Mouse (Mus musculus) kidney, embryonic 16.5 days (tissue): ENCODE data around the gene Slc43a1. TPM values are rescaled to one million over a fixed set of nuclear protein-coding genes. Genes with fewer than 3 reads are reported as not detected.
A peak's percentile ranks its signal among the peaks of the same experiment; 100 is the strongest.

Source experiments
- ATAC-seq: fragments of 200-750 bp; cut with Nextera tagmentation; 2 replicates; pipeline ENCODE4 v1.8.0; 2017; ENCODE audit warnings: moderate TSS enrichment; ENCODE audit not compliant: low FRiP score, low TSS enrichment
- H3K27ac ChIP-seq: fragments of 300-500 bp; sonication (generic); 2 replicates; pipeline ENCODE4 v1.5.1; 2014; ENCODE audit warnings: low read length
- H3K27me3 ChIP-seq: fragments of 300-500 bp; sonication (generic); 2 replicates; pipeline ENCODE4 v1.6.1; 2014; ENCODE audit warnings: low read length, control low read depth, mixed read lengths; ENCODE audit not compliant: insufficient read depth
- H3K36me3 ChIP-seq: fragments of 300-500 bp; sonication (generic); 2 replicates; pipeline ENCODE4 v1.6.1; 2014; ENCODE audit warnings: low read length, control low read depth, mixed read lengths; ENCODE audit not compliant: insufficient read depth
- H3K4me1 ChIP-seq: fragments of 300-500 bp; sonication (generic); 2 replicates; pipeline ENCODE4 v1.6.1; 2014; ENCODE audit warnings: low read length, control low read depth, mixed read lengths; ENCODE audit not compliant: insufficient read depth
- H3K4me2 ChIP-seq: fragments of 300-500 bp; sonication (generic); replicated peaks from 2 replicates; pipeline ENCODE4 v1.6.1; 2014; ENCODE audit warnings: low read depth, low read length
- H3K4me3 ChIP-seq: fragments of 300-500 bp; sonication (generic); 2 replicates; pipeline ENCODE4 v1.5.1; 2014; ENCODE audit warnings: mild to moderate bottlenecking, low read length
- H3K9ac ChIP-seq: fragments of 300-500 bp; sonication (generic); replicated peaks from 2 replicates; pipeline ENCODE4 v1.6.1; 2014; ENCODE audit warnings: low read length
- H3K9me3 ChIP-seq: fragments of 300-500 bp; sonication (generic); 2 replicates; pipeline ENCODE4 v1.6.1; 2016; ENCODE audit warnings: low read length, control low read depth
- WGBS: fragments of 180-500 bp; shearing (Covaris S2); extraction: QIAGEN DNeasy Blood & Tissue Kit; methylation state at CpG from one replicate; pipeline ENCODE4 v1.1.7; 2014; 5-methylcytosine and 5-hydroxymethylcytosine counted together
- polyA plus RNA-seq: library from polyadenylated mRNA; unstranded; fragments of >200 nt; fragmentation: Nextera tagmentation; extraction: Ambion mirVana; gene quantifications from 2 replicates; pipeline ENCODE4 v1.2.1, GENCODE M21; 2015

Slc43a1 gene
- polyA plus RNA-seq, 1 experiment from 2014 or later, result 15.6 TPM

DNA sequence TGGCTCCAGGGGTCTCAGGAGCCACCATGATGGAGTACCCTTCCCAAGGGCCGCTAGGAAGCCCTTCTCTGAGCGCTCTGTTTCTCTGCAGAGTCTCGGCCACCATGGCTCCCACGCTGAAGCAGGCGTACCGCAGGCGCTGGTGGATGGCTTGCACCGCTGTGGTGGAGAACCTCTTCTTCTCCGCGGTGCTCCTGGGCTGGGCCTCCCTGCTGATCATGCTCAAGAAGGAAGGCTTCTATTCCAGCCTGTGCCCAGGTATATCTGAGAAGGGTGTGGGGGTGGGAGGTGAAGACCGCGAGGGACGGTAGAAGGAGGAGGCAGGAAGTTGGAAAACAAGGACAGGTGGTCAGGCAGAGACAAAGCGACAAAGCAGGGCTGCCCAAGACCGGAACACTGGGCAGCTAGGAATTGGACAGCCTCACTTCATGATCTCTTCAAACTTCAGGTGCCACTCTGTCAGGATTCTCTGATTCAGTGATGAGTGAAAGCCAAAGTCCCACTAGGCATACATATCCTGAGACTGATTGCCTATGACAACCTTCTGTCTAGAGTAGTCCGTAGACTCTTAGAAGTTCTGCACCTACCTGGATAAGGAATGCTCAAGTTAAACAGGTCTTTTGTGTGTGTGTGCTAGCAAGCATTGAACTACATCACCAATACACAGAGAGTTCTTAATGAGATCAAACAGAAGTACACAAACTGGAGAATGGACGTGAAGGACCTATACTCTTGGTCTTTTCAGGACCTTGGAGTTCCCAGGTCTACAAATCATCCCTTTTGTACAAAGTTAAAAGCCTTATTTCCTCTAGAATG, 2.3 kb downstream of the Slc43a1 start:
- Histone ChIP-seq H3K4me2 (peak overlapping the region; percentile 84), H3K4me1 (peaks cover 26% of the 10 kb centered on the region), H3K9me3 (no peaks in the 10 kb centered on the region), H3K36me3 (no peaks in the 10 kb centered on the region), H3K9ac (peak overlapping the region; percentile 79), H3K27ac (peak overlapping the region; percentile 90), H3K27me3 (peaks cover 11% of the 10 kb centered on the region; the same call in 1 of the 2 replicates), H3K4me3 (peak overlapping the region; percentile 67)
- WGBS, result 6% methylated on average over 17 of the region's 17 CpGs
- ATAC-seq, result peak; percentile 10

DNA sequence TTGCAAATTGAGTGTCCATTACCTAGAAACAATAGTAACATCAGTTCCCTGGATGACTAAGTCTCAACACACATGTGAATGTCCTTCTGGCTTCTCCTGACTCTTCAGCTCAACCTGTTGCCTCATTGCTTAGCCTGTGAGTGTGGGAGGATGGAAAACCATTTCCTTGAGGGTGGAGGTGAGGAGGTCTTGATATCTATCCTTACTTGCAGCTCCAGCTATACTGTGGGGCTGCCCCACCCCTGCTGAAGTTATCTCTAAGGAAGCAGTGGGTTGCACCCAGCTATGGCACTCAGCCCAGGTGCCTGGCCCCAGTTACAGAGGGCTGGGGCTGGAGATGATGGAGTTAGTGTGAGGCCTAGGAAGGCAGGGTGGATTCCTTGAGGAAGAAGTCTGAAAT, 3.3 kb downstream of the Slc43a1 start:
- peak overlapping the region; percentile 67; the same call in 1 of the 2 replicates for H3K4me3 ChIP-seq
- peaks cover 26% of the 10 kb centered on the region for H3K4me1 ChIP-seq
- H3K27ac ChIP-seq, result no peak overlapping the region
- no peaks in the 10 kb centered on the region for H3K9me3 ChIP-seq
- ATAC-seq, result no peak
- 0 out of 2 replicates have a peak overlapping the region, but pooled peaks have one; percentile 79 for H3K9ac ChIP-seq
- peaks cover 11% of the 10 kb centered on the region; the same call in 1 of the 2 replicates for H3K27me3 ChIP-seq
- H3K4me2 ChIP-seq, result peak overlapping the region; percentile 84
- no peaks in the 10 kb centered on the region for H3K36me3 ChIP-seq

DNA sequence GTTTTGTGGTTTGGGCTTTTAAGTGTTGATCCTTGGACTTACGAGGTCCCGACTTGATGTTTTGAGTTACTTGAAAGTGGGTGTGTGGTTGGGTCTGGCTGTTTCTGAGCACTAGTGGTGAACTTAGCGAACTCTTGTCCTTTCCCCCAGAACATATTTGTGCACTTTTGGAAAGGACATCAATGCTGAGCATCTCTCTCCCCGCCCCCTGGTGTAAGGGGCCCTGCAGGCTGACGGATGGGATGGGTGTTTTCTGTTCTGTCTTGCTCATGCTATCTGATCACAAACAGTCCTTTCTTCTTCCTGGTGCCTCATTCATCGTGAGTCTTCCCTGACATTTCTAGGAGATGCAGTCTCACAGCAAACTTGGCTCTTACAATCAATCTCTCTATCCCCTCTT, 5.0 kb downstream of the Slc43a1 start:
- Histone ChIP-seq H3K4me2 (no peak overlapping the region), H3K27me3 (0 out of 2 replicates have a peak, but pooled peaks cover 1% of the 10 kb centered on the region), H3K9me3 (no peaks in the 10 kb centered on the region), H3K36me3 (no peaks in the 10 kb centered on the region), H3K4me3 (no peak overlapping the region), H3K9ac (no peak overlapping the region), H3K27ac (no peak overlapping the region), H3K4me1 (peaks cover 22% of the 10 kb centered on the region)
- WGBS, result 88% methylated on average over 6 of the region's 6 CpGs
- ATAC-seq, result no peak

DNA sequence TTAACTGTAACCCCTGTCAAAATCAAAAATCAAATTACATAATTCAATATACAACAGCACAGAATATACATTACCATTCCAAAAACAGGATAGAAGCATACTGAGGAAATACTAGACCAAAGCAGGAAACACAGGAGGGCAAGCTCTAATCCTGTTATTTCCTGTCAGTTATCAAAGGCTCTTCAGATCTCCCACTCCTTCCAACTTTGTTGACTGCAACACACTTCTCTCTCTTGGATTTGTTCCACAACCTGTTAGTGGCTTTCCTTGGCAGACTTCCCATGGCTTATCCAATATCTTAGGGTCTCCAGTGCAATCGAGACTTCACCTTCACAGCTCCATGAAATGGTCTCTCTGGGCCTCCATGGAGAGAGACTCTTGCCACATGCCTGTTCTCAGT, 6.6 kb downstream of the Slc43a1 start:
- H3K27ac ChIP-seq, result no peak overlapping the region
- no peak for ATAC-seq
- H3K4me1 ChIP-seq, result peaks cover 18% of the 10 kb centered on the region
- no peaks in the 10 kb centered on the region for H3K27me3 ChIP-seq
- no peak overlapping the region for H3K4me2 ChIP-seq
- WGBS, result 77% methylated on average over 1 of the region's 1 CpGs
- no peaks in the 10 kb centered on the region for H3K9me3 ChIP-seq
- H3K4me3 ChIP-seq, result no peak overlapping the region
- no peak overlapping the region for H3K9ac ChIP-seq
- no peaks in the 10 kb centered on the region for H3K36me3 ChIP-seq

DNA sequence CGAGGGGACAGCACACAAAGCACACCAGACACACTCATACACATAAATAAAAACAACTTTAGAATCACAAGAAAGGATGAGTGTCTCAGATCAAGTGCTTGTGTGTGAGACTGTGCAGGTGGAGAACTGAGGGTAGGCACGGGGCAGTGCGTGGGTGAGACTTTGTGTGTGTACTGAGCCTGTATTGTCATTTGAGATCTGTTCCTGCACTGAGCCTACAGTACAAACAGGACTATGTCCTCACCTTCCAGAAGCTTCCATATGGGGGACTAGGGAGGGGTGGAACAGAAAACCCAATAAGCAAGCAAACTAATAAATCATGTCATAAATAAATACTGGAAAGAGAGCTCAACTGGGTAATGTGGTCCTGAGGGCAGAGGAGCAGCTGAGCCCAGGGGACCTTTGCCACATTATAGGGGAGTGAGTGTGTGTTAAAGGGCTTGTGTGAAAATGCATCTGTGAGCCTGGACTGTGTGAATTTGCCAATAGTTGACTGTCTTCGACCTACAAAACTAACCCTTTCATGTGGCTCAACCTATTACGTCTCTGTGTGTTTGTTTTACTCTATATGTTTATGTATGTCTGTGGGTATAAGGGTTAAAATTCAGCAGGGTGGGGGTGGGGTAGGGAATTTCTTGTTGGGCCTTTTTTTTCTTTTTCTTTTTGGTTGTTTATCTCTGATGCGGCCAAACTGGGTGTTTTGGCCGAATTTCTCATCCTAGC, 11.9 kb downstream of the Slc43a1 start:
- Histone ChIP-seq H3K4me1 (peaks cover 10% of the 10 kb centered on the region), H3K27me3 (no peaks in the 10 kb centered on the region), H3K9ac (0 out of 2 replicates have a peak overlapping the region, but pooled peaks have one; percentile 10), H3K27ac (no peak overlapping the region), H3K36me3 (0 out of 2 replicates have a peak, but pooled peaks cover 2% of the 10 kb centered on the region), H3K4me2 (peak overlapping the region; percentile 40), H3K9me3 (no peaks in the 10 kb centered on the region), H3K4me3 (peak overlapping the region; percentile 8; the same call in 1 of the 2 replicates)
- ATAC-seq, result no peak
- WGBS, result 44% methylated on average over 7 of the region's 7 CpGs

DNA sequence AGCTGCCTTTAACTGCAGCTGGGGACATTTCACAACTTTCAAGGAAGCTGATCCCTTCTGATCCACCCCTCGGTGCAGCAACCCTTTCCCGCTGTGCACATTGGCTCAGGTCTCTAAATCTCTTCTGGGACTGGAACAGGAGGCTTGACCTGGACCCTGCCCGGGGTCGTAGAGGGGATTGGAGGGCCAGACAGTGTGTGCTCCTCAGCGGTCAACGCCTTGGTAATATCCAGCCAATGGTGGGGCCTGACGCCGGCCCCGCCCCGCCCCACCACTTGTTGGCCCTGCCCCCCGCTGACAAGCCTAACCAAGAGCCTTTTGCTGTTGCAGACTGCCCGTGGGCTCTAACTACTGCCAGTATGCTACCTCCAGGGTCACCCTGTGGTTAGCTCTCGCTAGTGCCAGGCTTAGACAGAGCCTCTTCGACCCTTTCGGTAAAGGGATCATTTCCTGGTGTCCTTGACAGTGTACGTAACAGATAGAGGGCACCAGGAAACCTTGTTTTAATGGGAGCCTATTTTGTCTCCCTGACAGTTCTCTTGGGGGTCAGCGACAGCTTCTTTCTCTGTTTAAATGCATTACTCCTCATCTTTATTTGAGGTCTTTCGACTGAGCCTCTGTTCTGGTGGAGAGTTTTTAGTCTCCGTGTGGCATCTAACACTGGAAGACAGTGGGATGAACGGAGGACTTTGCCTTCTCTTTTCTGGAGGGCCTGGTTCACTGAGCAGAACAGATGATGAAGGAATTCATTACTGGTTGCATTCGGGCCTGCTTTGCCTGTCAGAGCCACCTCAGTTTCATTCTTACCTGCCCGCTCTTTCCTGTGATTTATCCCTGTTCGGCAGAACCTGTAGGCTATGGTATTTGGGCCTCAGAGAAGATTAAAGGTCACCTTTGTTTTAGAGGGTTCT, 12.7 kb downstream of the Slc43a1 start:
- H3K27ac ChIP-seq, result 0 out of 2 replicates have a peak overlapping the region, but pooled peaks have one; percentile 40
- peaks cover 10% of the 10 kb centered on the region for H3K4me1 ChIP-seq
- peak; percentile 80 for ATAC-seq
- peak overlapping the region; percentile 40 for H3K4me2 ChIP-seq
- WGBS, result 40% methylated on average over 23 of the region's 23 CpGs
- 0 out of 2 replicates have a peak, but pooled peaks cover 2% of the 10 kb centered on the region for H3K36me3 ChIP-seq
- 0 out of 2 replicates have a peak overlapping the region, but pooled peaks have one; percentile 10 for H3K9ac ChIP-seq
- H3K4me3 ChIP-seq, result peak overlapping the region; percentile 8; the same call in 1 of the 2 replicates
- H3K27me3 ChIP-seq, result no peaks in the 10 kb centered on the region
- no peaks in the 10 kb centered on the region for H3K9me3 ChIP-seq

DNA sequence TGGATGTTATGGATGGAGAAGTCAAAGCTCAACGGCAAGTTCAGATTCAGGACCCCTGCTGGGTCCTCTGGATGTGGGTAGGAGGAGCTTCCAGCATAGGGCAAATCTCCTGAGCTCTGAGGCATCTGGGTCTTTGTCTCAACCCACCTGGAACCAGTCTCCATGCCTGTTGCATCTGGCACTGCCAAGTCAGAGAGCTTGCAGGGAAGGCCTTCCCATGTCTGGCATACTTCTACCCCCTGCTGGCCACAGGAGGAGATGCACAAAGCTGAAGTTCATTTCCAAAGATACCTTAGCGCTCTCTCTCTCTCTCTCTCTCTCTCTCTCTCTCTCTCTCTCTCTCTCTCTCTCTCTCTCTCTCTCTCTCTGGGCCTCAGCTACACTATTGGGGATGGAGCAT, 17.1 kb downstream of the Slc43a1 start:
- Histone ChIP-seq H3K4me3 (no peak overlapping the region), H3K4me1 (peaks cover 4% of the 10 kb centered on the region), H3K4me2 (no peak overlapping the region), H3K9me3 (no peaks in the 10 kb centered on the region), H3K36me3 (peaks cover 18% of the 10 kb centered on the region), H3K27me3 (no peaks in the 10 kb centered on the region), H3K27ac (no peak overlapping the region), H3K9ac (no peak overlapping the region)
- 49% methylated on average over 2 of the region's 2 CpGs for WGBS
- peak; percentile 59; the same call in 1 of the 2 replicates for ATAC-seq

DNA sequence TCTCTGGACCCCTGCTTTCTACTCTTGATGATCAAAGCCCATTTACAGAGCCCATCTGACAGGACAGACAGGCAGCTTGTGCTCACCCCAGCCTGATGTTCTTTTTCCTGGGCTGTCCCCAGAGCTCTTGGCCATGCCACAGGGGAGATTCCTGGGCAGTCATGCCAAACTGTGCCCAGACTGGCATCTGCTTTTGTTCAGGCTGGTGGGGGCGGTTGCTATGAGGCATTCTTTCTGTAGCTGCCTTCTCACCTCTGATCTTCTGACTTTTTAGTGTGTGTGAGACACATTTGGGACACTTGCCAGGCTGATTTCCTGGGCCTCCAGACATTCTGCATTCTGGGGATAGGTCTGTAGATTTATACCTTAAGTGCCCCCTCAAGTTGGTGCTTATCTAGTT, 19.9 kb downstream of the Slc43a1 start:
- no peaks in the 10 kb centered on the region for H3K27me3 ChIP-seq
- no peak overlapping the region for H3K4me3 ChIP-seq
- H3K27ac ChIP-seq, result no peak overlapping the region
- WGBS, result 82% methylated on average over 1 of the region's 1 CpGs
- no peaks in the 10 kb centered on the region for H3K4me1 ChIP-seq
- no peak overlapping the region for H3K9ac ChIP-seq
- H3K4me2 ChIP-seq, result no peak overlapping the region
- H3K36me3 ChIP-seq, result peaks cover 24% of the 10 kb centered on the region
- no peaks in the 10 kb centered on the region for H3K9me3 ChIP-seq
- no peak for ATAC-seq
